Mouse (Mus musculus) brain, embryonic 14.5 days (tissue): ENCODE measurements around the gene Lancl1.

ENCODE experiments used
- CTCF ChIP-seq: fragments of 200-500 bp; IDR thresholded peaks from 2 replicates; pipeline ENCODE4 v1.5.1; 2012; ENCODE audit warnings: inconsistent platforms, mild to moderate bottlenecking, moderate library complexity, borderline replicate concordance; ENCODE audit not compliant: insufficient read depth, insufficient read length; ENCODE audit errors: extremely low read depth
- POLR2A ChIP-seq: fragments of 200-500 bp; IDR thresholded peaks from 2 replicates; pipeline ENCODE4 v1.6.1; 2012; ENCODE audit warnings: mild to moderate bottlenecking, inconsistent platforms, borderline replicate concordance; ENCODE audit not compliant: poor library complexity, insufficient read depth, insufficient read length, severe bottlenecking; ENCODE audit errors: extremely low read depth

- no peak for TF ChIP-seq CTCF
- TF ChIP-seq POLR2A = no peak
Measured at GRCm38 (mm10) chr1:67048696-67049095, 10.0 kb upstream of the Lancl1 start.
